Mouse (Mus musculus) bone marrow macrophage, adult 2 months (primary cell): Measurements from ENCODE around the gene Ltbp1. TPM values are rescaled to one million over a fixed set of nuclear protein-coding genes. Genes with fewer than 3 reads are reported as not detected.

Experiments used
- H3K27ac ChIP-seq: 2 replicates; pipeline ENCODE4 v1.5.1; 2012; ENCODE audit warnings: low read depth, low read length; ENCODE audit not compliant: insufficient read depth
- H3K4me1 ChIP-seq: 2 replicates; pipeline ENCODE4 v1.6.1; 2012; ENCODE audit warnings: low read length; ENCODE audit not compliant: control insufficient read depth, insufficient read depth
- H3K4me3 ChIP-seq: 2 replicates; pipeline ENCODE4 v1.5.1; 2012; ENCODE audit warnings: mild to moderate bottlenecking, low read length, moderate library complexity; ENCODE audit not compliant: insufficient read depth
- CTCF ChIP-seq: IDR thresholded peaks from 2 replicates; pipeline ENCODE4 v1.5.1; 2012; ENCODE audit warnings: low read depth, mild to moderate bottlenecking, low read length, moderate library complexity
- POLR2A ChIP-seq: IDR thresholded peaks from 2 replicates; pipeline ENCODE4 v1.6.1; 2012; ENCODE audit warnings: mild to moderate bottlenecking, low read depth, low read length, borderline replicate concordance
- polyA plus RNA-seq: library from polyadenylated mRNA; stranded (reverse); fragments of >200 nt; gene quantifications from 2 replicates; pipeline ENCODE4 v1.2.4, GENCODE M21; 2012; ENCODE audit not compliant: missing spikeins, insufficient read depth, insufficient read length

Gene Ltbp1
- polyA plus RNA-seq, 1 experiment, result 3.5 TPM

DNA sequence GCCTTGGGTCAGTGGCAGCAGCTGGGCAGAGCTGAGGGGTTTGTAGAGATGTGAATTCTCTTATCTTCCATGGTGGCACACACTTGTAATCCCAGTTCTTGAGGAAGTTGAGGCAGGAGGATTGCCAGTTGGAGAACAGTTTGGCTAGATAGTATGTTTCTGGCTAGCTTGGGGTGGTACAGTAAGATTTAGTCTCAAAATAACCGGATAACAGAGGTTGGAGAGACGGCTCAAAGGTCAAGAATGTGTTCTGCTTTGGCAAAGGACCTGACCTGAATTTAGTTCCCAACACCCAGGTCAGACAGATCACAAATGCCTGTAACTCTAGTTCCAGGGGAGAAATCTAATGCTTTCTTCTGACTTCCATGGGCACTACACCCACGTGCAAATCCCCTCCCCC lies 15.3 kb downstream of the Ltbp1 start:
- Histone ChIP-seq H3K4me1 (no peaks in the 10 kb centered on the region), H3K27ac (no peak overlapping the region), H3K4me3 (no peak overlapping the region)
- no peak for TF ChIP-seq CTCF
- no peak for TF ChIP-seq POLR2A

DNA sequence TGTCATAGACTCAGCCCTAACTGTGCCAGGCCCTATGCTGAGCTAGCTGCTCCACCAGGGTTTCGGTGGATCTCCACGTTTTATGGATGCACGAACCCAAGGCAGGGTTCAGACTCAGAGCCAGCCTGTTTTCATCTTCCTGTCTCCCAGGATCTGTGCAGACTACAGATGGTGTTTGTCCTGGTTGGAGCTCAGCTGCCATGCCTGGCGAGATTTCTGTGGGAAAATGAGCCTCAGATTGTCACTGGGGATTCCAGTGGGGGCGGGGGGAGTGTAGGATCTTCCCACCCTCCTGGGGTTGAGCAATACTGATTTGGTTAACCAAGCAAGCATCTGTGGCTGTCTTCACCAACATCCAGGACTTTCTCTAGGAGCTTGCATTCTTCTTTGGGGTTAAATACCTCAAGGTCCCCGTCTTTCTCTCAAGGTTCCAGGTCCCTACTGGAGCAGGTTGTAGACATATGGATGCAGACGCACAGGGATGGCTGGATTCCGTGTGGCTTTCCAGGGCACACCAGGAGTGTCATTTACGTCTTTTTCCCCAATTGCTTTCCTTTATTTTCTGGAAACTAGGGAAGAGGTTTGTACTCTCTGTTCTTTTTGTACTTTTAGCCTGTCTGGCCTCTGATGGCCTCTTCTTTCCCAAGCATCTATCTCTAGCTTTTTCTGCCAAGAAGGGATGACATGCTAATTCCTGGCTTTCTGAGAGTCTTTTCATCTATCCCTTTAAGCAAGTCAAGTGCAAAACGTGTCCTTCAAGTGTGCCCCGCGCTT lies 22.2 kb downstream of the Ltbp1 start:
- Histone ChIP-seq H3K27ac (no peak overlapping the region), H3K4me1 (no peaks in the 10 kb centered on the region), H3K4me3 (no peak overlapping the region)
- TF ChIP-seq POLR2A, result no peak

DNA sequence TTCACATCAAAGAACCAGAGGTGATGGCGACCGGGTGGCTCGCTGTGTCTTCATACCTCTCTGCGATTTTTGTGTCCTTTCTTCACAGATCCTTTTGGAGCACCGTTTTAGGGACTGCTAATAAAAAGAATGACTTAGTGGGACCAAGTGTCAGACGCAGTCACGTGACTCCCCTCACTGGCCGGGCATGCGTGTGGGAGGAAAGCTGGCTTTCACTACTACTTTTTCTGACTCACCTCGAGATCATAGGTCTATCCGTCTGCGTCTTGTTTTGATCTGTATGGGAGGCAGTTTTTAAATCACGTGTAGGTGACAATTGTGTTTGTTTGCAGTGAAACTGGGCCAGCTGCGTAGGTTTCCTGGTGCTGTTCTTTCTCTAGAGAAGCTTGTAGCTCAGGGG lies 28.0 kb downstream of the Ltbp1 start:
- no peaks in the 10 kb centered on the region for H3K4me1 ChIP-seq
- no peak for TF ChIP-seq POLR2A
- TF ChIP-seq CTCF, result no peak
- H3K27ac ChIP-seq, result no peak overlapping the region
- no peak overlapping the region for H3K4me3 ChIP-seq

DNA sequence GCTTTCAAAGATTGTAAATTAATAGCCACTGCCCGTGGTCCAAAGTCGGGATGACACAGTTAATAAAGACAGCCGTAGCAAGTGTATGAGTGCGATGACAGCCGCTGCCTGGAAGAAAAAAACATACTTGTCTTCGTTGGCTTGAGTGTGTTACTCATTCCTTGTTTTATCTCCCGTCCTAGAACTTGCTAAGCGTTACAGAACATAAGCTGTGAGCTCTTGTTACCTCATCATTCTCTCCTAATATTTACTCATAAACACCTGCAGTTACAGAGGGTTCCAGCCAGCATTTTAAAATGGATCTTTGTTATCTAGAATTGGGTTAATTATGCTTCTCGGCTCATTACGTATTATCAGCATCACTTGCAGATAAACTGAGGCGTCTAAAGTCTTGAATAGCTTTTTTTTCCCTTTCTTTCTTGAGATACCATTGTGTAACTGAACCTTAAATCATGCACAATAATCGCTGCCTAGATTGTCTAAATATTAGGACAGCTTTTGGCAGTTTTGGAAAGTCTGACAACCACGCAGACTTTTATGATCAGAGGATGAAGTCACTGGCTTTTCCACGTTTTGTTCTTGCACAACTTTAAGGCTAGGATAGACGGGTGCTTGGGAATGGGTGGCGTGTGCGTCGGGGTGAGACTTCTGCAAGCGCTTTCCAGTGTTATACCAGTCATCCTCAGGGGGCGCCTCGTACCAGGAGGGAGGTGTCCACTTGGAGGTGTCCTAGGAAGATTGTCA lies 28.7 kb downstream of the Ltbp1 start:
- TF ChIP-seq CTCF (no peak), POLR2A (no peak)
- H3K4me1 ChIP-seq, result no peaks in the 10 kb centered on the region
- H3K27ac ChIP-seq, result no peak overlapping the region

DNA sequence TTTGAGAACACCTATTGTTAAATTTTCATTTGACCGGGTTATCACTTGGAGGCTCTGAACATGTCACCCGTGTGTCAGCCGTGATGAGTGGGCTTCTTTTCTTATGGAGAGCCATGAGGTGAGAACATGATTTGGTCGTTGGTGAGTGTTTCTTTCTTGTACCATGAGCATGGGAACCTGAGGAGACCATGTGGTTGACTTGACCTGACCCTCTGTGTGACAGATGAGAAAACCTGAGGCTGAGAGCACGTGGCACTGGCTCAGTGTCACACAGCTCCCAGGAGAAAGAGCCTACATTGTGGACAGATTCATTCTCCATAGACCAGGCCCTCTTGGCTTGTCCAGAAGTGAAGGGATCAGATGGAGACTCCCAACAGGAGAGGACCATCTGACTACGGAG lies 31.5 kb downstream of the Ltbp1 start:
- H3K27ac ChIP-seq, result no peak overlapping the region
- H3K4me3 ChIP-seq, result no peak overlapping the region
- H3K4me1 ChIP-seq, result no peaks in the 10 kb centered on the region
- TF ChIP-seq CTCF (no peak), POLR2A (no peak)

More for the DNA sequence above, 28.7 kb downstream of the Ltbp1 start:
- H3K4me3 ChIP-seq, result no peak overlapping the region

DNA sequence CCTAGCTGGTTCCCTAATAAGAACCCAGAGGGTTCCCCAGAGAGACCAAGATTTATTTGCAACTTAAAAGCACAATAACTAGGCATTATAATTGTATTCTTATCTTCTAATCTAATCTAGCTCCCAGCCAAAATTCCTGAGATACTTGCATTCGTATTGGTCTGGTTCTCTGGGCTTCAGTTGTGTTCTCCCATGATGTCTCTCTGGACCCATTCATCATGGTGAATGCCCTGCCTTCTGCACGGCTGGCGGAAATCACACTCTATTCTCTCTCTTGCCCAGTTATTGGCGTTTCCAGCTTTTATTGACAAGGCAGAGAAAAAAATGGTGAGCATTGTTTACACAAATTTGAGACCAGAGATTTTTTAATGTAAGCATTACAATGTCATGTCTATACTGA lies 33.6 kb downstream of the Ltbp1 start:
- Histone ChIP-seq H3K4me3 (no peak overlapping the region), H3K4me1 (no peaks in the 10 kb centered on the region), H3K27ac (no peak overlapping the region)
- TF ChIP-seq POLR2A, result no peak
- no peak for TF ChIP-seq CTCF

DNA sequence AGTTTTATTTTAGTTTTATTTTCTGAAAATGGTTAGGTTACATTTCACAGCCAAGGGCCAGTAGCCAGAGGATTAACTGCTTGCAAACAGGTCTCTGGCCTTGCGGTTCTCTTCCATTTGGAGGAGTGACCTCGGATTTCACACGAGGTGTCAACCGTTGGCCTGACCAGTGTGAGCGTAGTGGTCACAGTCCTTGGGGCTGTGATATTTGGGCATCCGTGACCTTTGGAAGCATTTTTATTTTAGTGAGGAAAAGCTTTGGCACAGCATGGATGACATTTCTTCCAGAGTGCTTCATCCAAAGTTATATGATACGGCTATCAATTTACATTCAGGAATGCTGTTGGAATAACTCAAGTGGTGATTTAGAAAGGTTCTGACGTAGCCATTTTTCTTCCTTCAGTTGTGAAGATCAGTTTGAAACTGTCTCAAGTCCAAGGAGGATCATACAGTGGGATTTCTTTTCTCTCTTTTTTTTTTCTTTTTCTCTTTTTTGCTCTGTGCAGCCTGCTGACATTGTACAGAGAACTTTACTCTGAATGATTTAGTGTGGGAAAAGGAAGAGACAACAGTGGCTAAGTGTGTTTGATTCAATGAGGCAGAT lies 44.1 kb downstream of the Ltbp1 start:
- Histone ChIP-seq H3K4me3 (no peak overlapping the region), H3K4me1 (no peaks in the 10 kb centered on the region)

DNA sequence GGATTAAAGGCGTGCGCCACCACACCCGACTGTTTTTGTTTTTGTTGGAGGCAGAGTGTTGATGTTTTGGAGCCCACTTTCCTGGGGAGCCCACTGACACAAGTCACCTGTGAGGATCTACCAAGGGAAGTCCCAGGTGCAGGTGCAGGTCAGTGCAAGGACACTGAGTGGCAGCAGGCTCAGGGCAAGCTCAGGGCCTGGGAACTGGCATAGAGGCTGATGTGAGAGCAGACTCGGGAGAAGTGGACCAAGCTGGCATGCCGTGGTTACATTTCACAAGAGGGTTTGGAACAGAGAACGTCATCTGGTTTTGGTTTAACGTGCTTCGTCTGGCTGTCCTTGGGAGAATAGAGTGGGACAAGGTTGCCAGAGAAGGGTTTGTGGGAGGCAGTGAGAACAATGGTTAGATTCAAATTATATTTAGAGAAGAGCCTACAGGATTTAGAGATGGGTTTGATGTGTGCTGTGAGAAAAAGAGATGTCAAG lies 46.1 kb downstream of the Ltbp1 start:
- no peak overlapping the region for H3K4me3 ChIP-seq
- no peaks in the 10 kb centered on the region for H3K4me1 ChIP-seq
- TF ChIP-seq CTCF (no peak), POLR2A (no peak)
- no peak overlapping the region for H3K27ac ChIP-seq

More for the DNA sequence above, 44.1 kb downstream of the Ltbp1 start:
- no peak overlapping the region for H3K27ac ChIP-seq
- TF ChIP-seq CTCF (no peak), POLR2A (no peak)

DNA sequence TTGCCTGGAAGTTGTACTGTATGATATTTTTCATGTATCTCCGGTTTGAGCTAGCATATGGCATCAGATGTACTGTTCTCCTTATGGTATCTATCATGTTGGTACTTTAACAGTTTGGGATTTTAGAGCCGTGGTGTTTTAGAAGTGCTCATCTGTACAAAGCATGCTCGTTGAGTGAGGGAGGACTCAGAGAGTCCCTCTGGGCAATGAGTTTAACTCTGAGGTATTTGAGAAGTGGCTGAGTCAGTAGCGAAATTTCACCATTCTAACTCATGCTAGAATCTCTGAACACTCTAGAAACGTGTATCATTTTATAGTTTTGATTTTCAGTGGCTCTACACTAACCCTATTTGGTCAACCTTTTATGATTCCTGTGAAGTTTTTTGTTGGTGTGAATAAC lies 49.9 kb downstream of the Ltbp1 start:
- no peaks in the 10 kb centered on the region for H3K4me1 ChIP-seq
- no peak overlapping the region for H3K4me3 ChIP-seq
- TF ChIP-seq POLR2A (no peak), CTCF (no peak)
- no peak overlapping the region for H3K27ac ChIP-seq

DNA sequence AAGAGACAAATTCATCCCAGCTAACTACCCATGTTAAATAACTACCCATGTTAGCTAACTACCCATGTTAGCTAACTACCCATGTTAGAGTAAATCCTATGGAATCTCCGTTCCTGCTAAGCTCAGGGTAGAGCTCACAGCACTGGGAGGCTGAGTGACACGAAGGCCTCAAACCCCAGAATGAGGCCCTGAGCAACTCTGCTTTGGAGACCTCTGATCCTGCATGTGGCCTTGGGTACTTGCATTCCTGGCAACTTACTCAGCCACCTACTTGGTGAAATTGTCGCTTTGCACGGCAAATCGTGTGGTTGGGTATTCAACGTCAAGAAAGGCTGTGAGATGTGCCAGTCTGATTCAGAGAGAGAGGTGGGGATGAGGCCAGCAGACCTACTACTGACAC lies 50.6 kb downstream of the Ltbp1 start:
- TF ChIP-seq CTCF, result no peak
- Histone ChIP-seq H3K27ac (no peak overlapping the region), H3K4me1 (no peaks in the 10 kb centered on the region), H3K4me3 (no peak overlapping the region)
